Mouse (Mus musculus): Measurements from ENCODE around the gene Gm3752.
"Not testable (repeated sequence)": the region's sequence is repeated elsewhere in the genome, so short reads cannot be mapped to it uniquely, and the experiment has no call there.

GRCm38 (mm10) chr14:7488731-7489130 is 5.2 kb upstream of the Gm3752 start:
- TF ChIP-seq POLR2A, CTCF (IDR thresholded peaks at IDR 0.05; ENCODE audit: insufficient read depth, low read depth, low read length): not testable (repeated sequence)
